Mouse (Mus musculus) lung, postnatal 4 days (tissue): ENCODE results near the gene Tbx1.

Experiments
- DNase-seq, 2 experiments: peaks; one replicate each; pipeline ENCODE4 v3.0.0; 2021

Gene Tbx1

DNA sequence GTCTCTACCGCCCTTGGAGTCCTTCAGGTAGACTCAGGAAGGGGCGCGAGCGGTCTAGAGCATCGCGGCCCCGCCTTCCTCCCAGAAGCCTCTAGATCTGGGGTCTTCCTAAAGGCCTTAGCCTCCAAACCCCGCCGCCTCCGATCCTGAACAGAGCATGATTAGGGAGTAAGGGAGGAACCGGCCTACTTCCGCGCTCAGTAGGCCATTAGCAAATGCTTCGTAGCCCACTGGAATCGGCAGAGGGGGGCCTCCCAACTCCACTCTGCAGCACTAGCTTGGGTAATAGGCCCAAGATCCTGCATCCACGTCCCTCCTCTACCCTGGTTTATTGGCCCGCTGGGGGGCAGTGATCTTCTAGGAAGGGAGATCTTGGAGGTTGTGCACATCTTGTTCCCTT lies 31.5 kb upstream of the Tbx1 start, which contains the start of gene Gp1bb:
Gene Gp1bb, minus strand, starts transcription at position 385 of the 400 bp plus-strand sequence.
- DNase-seq: no peak

GRCm38 (mm10) chr16:18621362-18622001 lies 31.0 kb upstream of the Tbx1 start:
- no peak for DNase-seq

DNA sequence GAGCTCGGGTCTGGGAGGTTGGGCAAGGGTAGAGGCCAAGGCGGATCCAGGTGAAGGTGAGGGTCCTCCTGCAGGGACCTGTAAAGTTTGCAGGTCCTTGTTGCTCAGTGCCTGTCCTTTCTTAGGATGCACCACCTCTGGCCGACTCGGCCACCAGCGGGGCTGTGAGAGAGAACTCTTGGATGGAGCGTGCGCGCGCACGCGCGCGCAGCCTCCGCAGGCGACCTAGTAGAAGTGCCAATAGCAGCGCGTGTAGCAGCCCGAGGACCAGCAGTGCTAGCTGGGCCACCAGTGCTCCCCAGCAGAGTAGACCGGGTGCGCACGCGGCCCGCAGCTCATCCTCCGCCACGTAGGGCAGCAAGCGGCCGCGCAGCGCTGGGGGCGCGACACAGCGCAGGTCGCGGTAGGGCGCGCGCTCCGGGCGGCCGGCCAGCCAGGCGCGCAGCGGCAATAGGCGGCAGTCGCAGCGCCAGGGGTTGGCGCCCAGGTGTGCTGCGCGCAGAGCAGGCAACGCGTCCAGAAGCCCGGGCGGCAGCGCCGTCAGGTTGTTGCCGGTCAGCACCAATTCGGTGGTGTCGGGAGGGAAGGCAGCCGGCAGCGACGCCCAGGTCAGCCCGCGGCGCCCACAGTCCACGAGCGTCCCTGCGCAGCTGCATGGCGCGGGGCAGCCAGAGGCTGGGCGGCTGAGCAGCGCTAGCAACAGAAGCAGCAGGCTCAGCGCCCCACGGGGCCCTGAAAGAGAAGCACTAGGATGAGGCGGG lies 30.3 kb upstream of the Tbx1 start:
- DNase-seq: peak in 1 of 2 experiments; percentile 53

DNA sequence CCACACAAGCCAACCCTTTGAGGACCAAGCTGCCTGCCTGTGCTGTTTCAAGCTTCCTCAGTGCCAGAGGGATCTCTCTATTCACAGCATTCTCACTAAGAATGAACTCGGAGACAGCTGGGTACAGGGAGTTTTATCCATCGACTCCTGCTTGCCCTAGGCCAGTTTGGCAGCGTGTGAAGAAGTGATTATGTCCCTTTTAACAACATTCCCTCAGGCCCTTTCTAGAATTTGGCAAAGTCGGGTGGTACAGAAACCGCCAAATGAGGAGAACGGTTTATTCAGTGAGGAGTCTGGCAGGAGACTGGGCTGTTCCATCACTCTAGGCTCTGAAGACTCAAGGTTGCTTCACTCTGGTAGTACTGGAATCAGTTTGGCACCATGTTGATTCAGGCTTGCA lies 29.7 kb upstream of the Tbx1 start:
- DNase-seq: no peak

DNA sequence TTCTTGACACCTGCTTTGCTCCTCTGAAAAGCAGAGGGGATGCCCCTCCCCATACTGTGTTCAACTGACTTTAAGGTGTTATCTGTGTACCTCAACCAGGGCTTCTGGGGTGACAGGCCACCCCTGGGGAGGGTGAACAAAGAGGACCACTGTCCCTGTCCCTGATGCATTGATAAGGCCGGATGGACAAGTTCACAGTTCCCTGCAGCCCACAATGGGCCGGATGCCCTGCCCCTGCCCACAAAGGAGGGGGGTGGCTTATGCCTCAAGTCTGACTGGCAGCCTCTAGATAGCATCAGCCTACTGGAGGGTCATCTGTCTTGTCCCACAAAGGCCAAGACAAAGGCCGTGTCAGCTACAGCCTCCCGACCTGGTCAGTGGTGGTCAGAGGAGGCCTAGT lies 28.6 kb upstream of the Tbx1 start:
- peak in 1 of 2 experiments; percentile 59 for DNase-seq

- no peak for DNase-seq
Observed at GRCm38 (mm10) chr16:18618297-18618696, 27.8 kb upstream of the Tbx1 start.

DNA sequence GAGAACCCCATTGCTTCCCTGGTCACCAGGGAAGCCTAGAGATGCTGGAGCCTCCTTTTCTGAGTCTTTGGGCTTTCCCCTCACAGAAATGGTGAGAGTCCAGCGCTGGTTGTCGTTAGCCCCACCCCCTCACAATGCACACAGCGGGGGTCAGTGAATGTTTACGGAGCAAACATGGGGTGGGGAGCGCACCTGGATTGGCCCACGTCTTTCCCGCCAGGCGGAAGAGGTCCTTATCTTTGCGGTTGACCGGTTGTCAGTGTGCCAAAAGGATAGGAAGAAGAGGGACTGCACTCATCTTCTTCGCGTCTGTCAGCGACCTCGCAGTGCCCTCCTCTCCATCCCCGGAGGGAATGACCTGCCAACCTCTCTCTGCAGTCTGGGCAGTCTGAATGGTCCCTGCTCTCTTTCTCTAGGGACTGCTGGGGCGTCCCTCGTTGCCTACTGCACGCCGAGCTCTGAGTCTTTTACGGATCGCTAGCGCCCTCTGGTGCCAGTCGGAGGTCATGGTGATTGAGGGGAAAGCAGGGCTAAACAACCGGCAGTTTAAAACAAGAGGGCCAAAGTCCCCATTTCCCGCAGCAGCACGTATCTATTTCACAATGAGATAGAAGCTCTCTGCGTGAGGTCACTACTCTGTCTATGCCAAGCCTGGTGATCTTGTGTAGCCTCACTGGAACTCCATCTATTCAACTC lies 27.0 kb upstream of the Tbx1 start:
- DNase-seq: peak; percentile 85 to 91

DNA sequence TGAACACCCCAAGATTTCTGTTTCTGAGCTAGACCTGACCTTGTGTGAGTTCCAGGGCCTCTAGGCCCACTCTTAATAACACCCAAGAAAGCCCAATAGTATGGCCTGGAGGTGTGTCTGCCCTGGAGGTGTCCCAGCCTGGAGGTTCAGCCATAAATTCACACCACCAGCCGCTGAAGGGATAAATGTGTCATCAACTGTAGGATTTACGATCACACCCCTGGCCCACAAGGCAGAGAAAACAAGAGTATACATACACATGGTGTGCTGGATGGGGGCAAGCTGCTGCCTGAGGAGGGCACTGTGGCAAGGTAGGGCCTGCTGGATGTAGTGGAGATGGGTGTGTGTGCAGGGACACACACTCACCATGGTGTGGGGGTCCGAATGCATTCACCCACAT lies 22.8 kb upstream of the Tbx1 start:
- DNase-seq: no peak

DNA sequence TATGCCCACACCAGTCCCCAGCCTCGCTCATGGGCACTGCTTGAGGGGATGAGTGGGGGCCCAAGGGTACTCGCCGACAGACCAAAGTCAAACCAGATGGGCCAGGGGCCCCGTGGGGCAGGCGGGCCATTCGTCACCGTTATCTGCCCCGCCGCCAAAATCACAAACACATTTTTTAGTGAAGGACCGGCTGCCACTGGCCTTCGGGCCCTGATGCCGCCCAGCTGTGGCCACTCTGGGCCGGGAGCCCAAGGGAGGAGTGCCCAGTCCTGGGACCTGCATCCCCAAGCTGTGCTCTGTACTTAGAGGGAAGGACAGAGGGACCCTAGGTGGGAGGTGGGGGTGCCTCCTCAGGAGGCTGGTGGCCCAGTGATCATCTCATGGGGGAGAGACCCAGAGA lies 21.3 kb upstream of the Tbx1 start:
- DNase-seq: peak in 1 of 2 experiments; percentile 78

DNA sequence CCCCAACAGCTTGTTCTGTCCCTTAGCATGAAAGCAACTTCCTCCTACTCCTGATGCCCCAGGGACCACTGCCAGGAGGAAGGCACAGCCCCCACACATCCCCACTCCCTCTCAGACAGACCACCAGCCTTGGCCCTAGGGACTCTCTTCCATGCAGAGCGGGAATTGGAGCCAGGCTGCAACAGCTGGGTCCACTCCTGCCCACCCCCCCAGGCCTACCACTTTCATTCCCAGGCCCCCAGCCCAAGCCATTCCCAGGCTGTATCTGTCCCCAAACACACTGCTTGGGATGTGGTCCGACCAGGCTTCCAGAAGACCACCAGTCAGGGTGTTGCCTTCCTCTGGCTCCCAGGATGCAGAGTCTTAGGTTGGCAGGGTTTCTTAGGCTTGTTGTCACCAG lies 18.6 kb upstream of the Tbx1 start:
- no peak for DNase-seq

GRCm38 (mm10) chr16:18608226-18608625 lies 17.8 kb upstream of the Tbx1 start:
- no peak for DNase-seq

GRCm38 (mm10) chr16:18605705-18606104 lies 15.2 kb upstream of the Tbx1 start:
- no peak for DNase-seq

- no peak for DNase-seq
Observed at GRCm38 (mm10) chr16:18604267-18604701, 13.8 kb upstream of the Tbx1 start.

DNA sequence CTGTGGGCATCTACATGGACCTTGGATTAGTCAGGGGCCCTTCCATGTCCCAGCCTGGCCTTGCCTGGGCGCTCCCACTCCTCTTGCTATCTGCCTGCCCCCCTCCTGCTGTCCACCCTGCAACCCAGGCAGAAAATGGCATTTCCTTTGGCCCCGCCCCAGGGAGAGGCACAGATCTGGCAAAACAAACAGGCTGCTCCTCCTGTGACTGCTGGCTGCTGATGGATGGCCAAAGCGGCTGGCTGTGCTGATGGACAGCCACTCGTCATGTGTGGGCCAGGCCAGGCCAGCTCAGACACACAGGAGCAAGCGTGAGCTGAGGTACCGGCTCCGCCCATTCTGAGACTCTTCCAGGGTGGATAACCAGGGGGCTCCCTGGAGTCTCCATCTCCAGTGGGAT lies 11.0 kb upstream of the Tbx1 start:
- DNase-seq: no peak

GRCm38 (mm10) chr16:18598006-18598405 lies 7.5 kb upstream of the Tbx1 start:
- DNase-seq: no peak

- DNase-seq: no peak
Observed at GRCm38 (mm10) chr16:18596255-18596654, 5.8 kb upstream of the Tbx1 start.

DNA sequence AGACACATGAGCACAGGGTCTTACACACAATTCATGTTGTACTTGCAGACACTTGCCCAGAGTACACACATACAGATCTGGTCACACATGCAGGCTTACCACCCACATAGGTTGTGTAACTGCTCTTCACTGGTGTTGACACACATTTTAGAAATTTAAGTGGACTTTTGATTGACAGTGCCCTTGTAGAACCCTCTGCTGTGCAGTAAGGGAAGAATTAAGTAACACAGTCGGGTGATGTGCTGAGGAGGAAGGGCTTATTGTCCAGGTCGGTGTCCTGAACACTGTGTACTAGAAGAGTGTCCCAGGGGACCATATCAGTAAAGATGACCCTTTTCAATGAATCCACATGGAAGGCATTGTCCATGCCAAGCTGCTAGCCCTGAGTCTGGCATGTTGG lies 3.5 kb upstream of the Tbx1 start:
- DNase-seq: no peak

- DNase-seq: peak; percentile 47 to 51
Observed at GRCm38 (mm10) chr16:18591047-18592018, 862 bp upstream of the Tbx1 start.

- DNase-seq: no peak
Observed at GRCm38 (mm10) chr16:18589080-18589621, 1.3 kb downstream of the Tbx1 start.

DNA sequence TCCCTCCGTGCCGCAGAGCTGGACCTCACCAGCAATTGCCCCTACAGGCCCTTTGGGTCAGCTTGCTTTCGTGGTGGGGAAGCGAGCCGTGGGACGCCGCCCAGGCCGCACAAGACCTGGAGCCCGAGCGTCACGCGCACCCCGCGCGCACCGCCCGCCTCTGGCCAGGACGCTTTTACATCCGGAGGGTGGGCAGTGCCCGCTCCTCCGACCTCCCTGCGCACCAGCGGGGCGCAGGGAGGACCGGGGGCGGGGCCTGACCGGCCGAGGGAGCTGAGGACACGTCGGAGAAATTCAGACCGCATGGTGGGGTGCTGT lies 1.8 kb downstream of the Tbx1 start:
- DNase-seq: peak in 1 of 2 experiments; percentile 43

DNA sequence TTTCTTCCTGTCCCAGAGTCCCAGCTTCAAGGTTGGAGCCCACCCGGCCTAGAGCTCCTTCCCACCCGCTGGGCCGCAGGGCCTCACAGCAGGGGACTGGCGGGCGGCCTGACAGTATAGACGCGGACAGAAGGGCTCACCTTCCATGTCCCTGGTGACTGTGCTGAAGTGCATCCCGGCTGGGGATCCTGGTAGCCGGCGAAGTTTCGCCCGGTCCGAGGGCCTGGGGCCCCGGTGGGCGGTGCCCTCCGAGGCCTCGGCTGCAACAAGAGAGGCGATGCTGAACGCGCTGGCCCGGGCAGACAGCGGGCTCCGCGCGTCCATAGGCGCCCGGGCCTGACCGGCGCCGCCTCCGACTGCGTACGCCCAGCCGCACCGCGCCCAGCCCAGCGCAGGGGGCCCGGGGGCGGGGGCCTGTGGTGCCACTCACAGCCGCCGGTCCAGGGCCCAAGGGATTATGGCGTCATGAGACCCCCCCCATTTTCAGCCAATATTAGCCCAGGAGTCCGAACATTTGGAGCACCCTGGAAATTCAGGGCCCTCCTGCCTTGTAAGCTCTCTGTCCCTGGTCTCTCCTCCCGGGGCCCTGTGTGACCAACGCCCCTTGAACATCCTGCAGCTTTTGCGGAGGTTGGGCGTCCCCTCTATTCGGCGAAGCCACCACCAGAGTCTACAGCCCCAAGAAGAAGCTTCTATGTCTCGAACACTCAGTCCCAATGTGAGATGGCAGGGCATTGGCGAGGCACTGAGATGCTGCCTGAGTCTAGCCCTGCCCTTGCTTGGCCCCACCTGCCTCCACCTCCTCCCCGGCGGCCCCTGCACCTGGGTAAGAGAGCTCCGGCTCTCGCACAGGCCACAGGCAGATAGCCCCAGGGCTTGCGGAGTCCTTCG lies 2.4 kb downstream of the Tbx1 start:
- peak in 1 of 2 experiments; percentile 54 for DNase-seq
